Mouse (Mus musculus): ENCODE results near the gene Tarbp2. TPM values are rescaled to one million over a fixed set of nuclear protein-coding genes. Genes with fewer than 3 reads are reported as not detected.

Gene Tarbp2
- polyA plus RNA-seq, 1 experiment from 2014 or later = 88.1 TPM

GRCm38 (mm10) chr15:102510590-102511284 is 7.3 kb upstream of the Tarbp2 start:
- peak overlapping the region; percentile 81 for H3K4me2 ChIP-seq (ENCODE audit: low read depth, low read length)
- H3K27ac ChIP-seq (ENCODE audit: low read length) = peak overlapping the region; percentile 84
- peak overlapping the region; percentile 72 for H3K9ac ChIP-seq (ENCODE audit: low read length)
- WGBS = 3% methylated on average over 34 of the region's 34 CpGs
- no peaks in the 10 kb centered on the region for H3K27me3 ChIP-seq (ENCODE audit: control insufficient read depth, insufficient read depth, low read length)
- ATAC-seq (replicated peaks; ENCODE audit: extremely low read depth, insufficient read depth, low FRiP score) = peak; percentile 94
- no peaks in the 10 kb centered on the region for H3K36me3 ChIP-seq (ENCODE audit: control insufficient read depth, insufficient read depth)
- peak overlapping the region; percentile 60 for H3K4me3 ChIP-seq (ENCODE audit: low read length)
- H3K4me1 ChIP-seq (ENCODE audit: control insufficient read depth, insufficient read depth, low read length) = peaks cover 23% of the 10 kb centered on the region
- no peaks in the 10 kb centered on the region for H3K9me3 ChIP-seq (replicated peaks; ENCODE audit: control insufficient read depth, low read length)

DNA sequence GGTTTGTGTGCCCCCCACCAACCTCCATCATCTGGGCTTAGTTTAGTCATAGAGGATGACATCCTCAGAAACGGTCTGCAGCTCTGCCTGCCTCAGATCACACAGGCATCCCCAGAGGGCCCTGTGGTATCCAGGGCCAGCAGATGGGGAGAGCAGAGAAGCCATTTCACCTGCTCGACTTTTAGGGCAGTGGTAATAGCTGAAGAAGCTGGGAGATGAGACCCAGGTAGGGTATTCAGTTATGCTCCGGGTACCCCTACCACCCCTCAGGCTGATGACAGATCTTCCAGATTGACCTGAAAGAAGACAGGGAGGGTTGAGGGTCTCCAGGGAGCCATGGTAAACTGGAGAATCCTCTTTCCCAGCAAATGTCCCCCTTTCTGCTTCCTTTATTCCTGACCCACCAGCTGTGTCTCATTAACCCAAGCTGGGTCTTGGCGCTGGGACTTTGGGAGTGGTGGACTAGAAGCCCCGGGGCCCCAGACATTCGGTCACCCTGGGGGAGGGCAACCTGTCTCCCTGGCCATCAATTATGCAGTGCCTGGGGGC is 6.6 kb upstream of the Tarbp2 start:
- H3K36me3 ChIP-seq (ENCODE audit: control insufficient read depth, insufficient read depth) = no peaks in the 10 kb centered on the region
- H3K9ac ChIP-seq (ENCODE audit: low read length) = no peak overlapping the region
- peak overlapping the region; percentile 81 for H3K4me2 ChIP-seq (ENCODE audit: low read depth, low read length)
- H3K27ac ChIP-seq (ENCODE audit: low read length) = no peak overlapping the region; the same call in 1 of the 2 replicates
- H3K4me3 ChIP-seq (ENCODE audit: low read length) = no peak overlapping the region
- no peaks in the 10 kb centered on the region for H3K9me3 ChIP-seq (replicated peaks; ENCODE audit: control insufficient read depth, low read length)
- H3K27me3 ChIP-seq (ENCODE audit: control insufficient read depth, insufficient read depth, low read length) = no peaks in the 10 kb centered on the region
- ATAC-seq (replicated peaks; ENCODE audit: extremely low read depth, insufficient read depth, low FRiP score) = no peak
- 27% methylated on average over 6 of the region's 6 CpGs for WGBS
- H3K4me1 ChIP-seq (ENCODE audit: control insufficient read depth, insufficient read depth, low read length) = peaks cover 26% of the 10 kb centered on the region

GRCm38 (mm10) chr15:102512010-102512409 is 6.0 kb upstream of the Tarbp2 start:
- WGBS = 50% methylated on average over 5 of the region's 5 CpGs
- Histone ChIP-seq H3K9me3 (replicated peaks; ENCODE audit: control insufficient read depth, low read length) (no peaks in the 10 kb centered on the region), H3K27me3 (ENCODE audit: control insufficient read depth, insufficient read depth, low read length) (no peaks in the 10 kb centered on the region), H3K9ac (ENCODE audit: low read length) (no peak overlapping the region), H3K4me1 (ENCODE audit: control insufficient read depth, insufficient read depth, low read length) (peaks cover 26% of the 10 kb centered on the region), H3K36me3 (ENCODE audit: control insufficient read depth, insufficient read depth) (no peaks in the 10 kb centered on the region), H3K4me3 (ENCODE audit: low read length) (no peak overlapping the region), H3K27ac (ENCODE audit: low read length) (no peak overlapping the region), H3K4me2 (ENCODE audit: low read depth, low read length) (no peak overlapping the region)
- ATAC-seq (replicated peaks; ENCODE audit: extremely low read depth, insufficient read depth, low FRiP score) = no peak

- Histone ChIP-seq H3K4me1 (ENCODE audit: control insufficient read depth, insufficient read depth, low read length) (peaks cover 26% of the 10 kb centered on the region), H3K9me3 (replicated peaks; ENCODE audit: control insufficient read depth, low read length) (no peaks in the 10 kb centered on the region), H3K27ac (ENCODE audit: low read length) (no peak overlapping the region), H3K36me3 (ENCODE audit: control insufficient read depth, insufficient read depth) (no peaks in the 10 kb centered on the region), H3K4me3 (ENCODE audit: low read length) (no peak overlapping the region), H3K4me2 (ENCODE audit: low read depth, low read length) (no peak overlapping the region), H3K9ac (ENCODE audit: low read length) (no peak overlapping the region), H3K27me3 (ENCODE audit: control insufficient read depth, insufficient read depth, low read length) (no peaks in the 10 kb centered on the region)
- no peak for ATAC-seq (replicated peaks; ENCODE audit: extremely low read depth, insufficient read depth, low FRiP score)
Measured at GRCm38 (mm10) chr15:102512471-102512870, 5.5 kb upstream of the Tarbp2 start.

- Histone ChIP-seq H3K36me3 (ENCODE audit: control insufficient read depth, insufficient read depth) (no peaks in the 10 kb centered on the region), H3K4me1 (ENCODE audit: control insufficient read depth, insufficient read depth, low read length) (peaks cover 26% of the 10 kb centered on the region), H3K4me2 (ENCODE audit: low read depth, low read length) (no peak overlapping the region), H3K9me3 (replicated peaks; ENCODE audit: control insufficient read depth, low read length) (no peaks in the 10 kb centered on the region), H3K4me3 (ENCODE audit: low read length) (no peak overlapping the region), H3K9ac (ENCODE audit: low read length) (no peak overlapping the region), H3K27ac (ENCODE audit: low read length) (no peak overlapping the region), H3K27me3 (ENCODE audit: control insufficient read depth, insufficient read depth, low read length) (no peaks in the 10 kb centered on the region)
- no peak for ATAC-seq (replicated peaks; ENCODE audit: extremely low read depth, insufficient read depth, low FRiP score)
- WGBS = 74% methylated on average over 3 of the region's 3 CpGs
Measured at GRCm38 (mm10) chr15:102513004-102513403, 5.0 kb upstream of the Tarbp2 start.

DNA sequence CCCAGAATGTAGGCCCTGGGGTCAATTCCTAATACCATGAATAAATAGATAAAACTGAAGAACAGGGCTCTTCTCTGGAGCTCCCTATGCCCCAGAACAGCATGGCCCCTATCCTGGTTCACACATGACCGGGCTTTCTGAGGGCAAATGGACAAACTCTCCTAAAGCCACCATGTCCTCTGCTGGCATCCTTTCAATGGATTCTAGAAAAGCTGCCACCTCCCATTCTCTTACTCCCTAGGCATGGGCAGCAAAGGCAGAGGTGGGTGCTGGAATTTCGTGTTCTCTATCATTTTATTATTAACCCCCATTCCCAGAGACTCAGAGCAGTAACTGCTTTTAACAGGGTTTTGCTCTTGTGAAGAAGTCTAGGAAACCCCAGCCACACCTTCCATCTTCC is 2.7 kb upstream of the Tarbp2 start:
- no peaks in the 10 kb centered on the region for H3K9me3 ChIP-seq (replicated peaks; ENCODE audit: control insufficient read depth, low read length)
- no peak for ATAC-seq (replicated peaks; ENCODE audit: extremely low read depth, insufficient read depth, low FRiP score)
- no peak overlapping the region for H3K4me2 ChIP-seq (ENCODE audit: low read depth, low read length)
- no peaks in the 10 kb centered on the region for H3K36me3 ChIP-seq (ENCODE audit: control insufficient read depth, insufficient read depth)
- WGBS = 91% methylated on average over 2 of the region's 2 CpGs
- H3K4me3 ChIP-seq (ENCODE audit: low read length) = no peak overlapping the region
- H3K27ac ChIP-seq (ENCODE audit: low read length) = no peak overlapping the region
- no peaks in the 10 kb centered on the region for H3K27me3 ChIP-seq (ENCODE audit: control insufficient read depth, insufficient read depth, low read length)
- no peak overlapping the region for H3K9ac ChIP-seq (ENCODE audit: low read length)
- peaks cover 27% of the 10 kb centered on the region for H3K4me1 ChIP-seq (ENCODE audit: control insufficient read depth, insufficient read depth, low read length)

GRCm38 (mm10) chr15:102515791-102516190 is 2.2 kb upstream of the Tarbp2 start:
- 57% methylated on average over 4 of the region's 4 CpGs for WGBS
- H3K36me3 ChIP-seq (ENCODE audit: control insufficient read depth, insufficient read depth) = no peaks in the 10 kb centered on the region
- H3K4me1 ChIP-seq (ENCODE audit: control insufficient read depth, insufficient read depth, low read length) = peaks cover 31% of the 10 kb centered on the region
- H3K27me3 ChIP-seq (ENCODE audit: control insufficient read depth, insufficient read depth, low read length) = no peaks in the 10 kb centered on the region
- peak overlapping the region; percentile 77; the same call in 1 of the 2 replicates for H3K9ac ChIP-seq (ENCODE audit: low read length)
- no peak for ATAC-seq (replicated peaks; ENCODE audit: extremely low read depth, insufficient read depth, low FRiP score)
- no peaks in the 10 kb centered on the region for H3K9me3 ChIP-seq (replicated peaks; ENCODE audit: control insufficient read depth, low read length)
- no peak overlapping the region for H3K27ac ChIP-seq (ENCODE audit: low read length)
- H3K4me3 ChIP-seq (ENCODE audit: low read length) = peak overlapping the region; percentile 74
- H3K4me2 ChIP-seq (ENCODE audit: low read depth, low read length) = peak overlapping the region; percentile 95

- Histone ChIP-seq H3K9ac (ENCODE audit: low read length) (peak overlapping the region; percentile 77), H3K27ac (ENCODE audit: low read length) (no peak overlapping the region), H3K4me1 (ENCODE audit: control insufficient read depth, insufficient read depth, low read length) (peaks cover 30% of the 10 kb centered on the region), H3K4me3 (ENCODE audit: low read length) (peak overlapping the region; percentile 74), H3K27me3 (ENCODE audit: control insufficient read depth, insufficient read depth, low read length) (no peaks in the 10 kb centered on the region), H3K9me3 (replicated peaks; ENCODE audit: control insufficient read depth, low read length) (no peaks in the 10 kb centered on the region), H3K4me2 (ENCODE audit: low read depth, low read length) (peak overlapping the region; percentile 95), H3K36me3 (ENCODE audit: control insufficient read depth, insufficient read depth) (peaks cover 2% of the 10 kb centered on the region; the same call in 1 of the 2 replicates)
- no peak for ATAC-seq (replicated peaks; ENCODE audit: extremely low read depth, insufficient read depth, low FRiP score)
- WGBS = 6% methylated on average over 12 of the region's 12 CpGs
Measured at GRCm38 (mm10) chr15:102516293-102516692, 1.7 kb upstream of the Tarbp2 start.

DNA sequence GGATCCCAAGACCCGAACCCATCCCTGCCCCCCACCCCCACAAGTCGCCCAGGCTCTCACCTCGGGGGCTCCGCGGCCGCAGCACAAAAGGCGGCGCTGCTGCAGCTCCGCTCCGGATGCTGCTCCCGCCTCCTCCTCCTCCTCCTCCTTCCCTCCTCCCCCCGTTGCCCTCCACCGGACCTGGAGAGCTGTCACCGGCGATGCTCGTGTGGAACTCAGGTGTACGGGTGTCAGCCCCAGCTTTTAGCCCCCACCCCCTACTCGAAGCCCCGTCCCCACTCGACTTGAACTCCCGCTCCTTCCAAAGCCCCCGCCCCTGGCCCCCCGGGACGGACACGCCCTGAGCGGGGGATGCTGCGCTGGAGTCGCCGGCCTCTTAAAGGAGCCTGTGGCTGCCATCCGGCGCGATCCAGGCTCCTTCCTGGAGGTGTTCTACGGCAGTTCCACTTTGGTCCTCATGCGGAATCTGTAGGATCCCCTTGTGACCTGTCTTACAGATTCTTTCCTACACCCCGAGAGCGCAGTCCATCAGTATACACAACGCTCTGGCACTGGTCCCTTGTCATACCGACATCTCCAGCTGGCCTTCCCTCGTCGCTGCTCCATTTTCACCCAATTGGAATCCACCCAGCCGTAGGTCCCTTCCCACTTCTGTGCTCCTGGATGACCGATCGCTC is 1.1 kb upstream of the Tarbp2 start, which contains the start of gene Map3k12:
TSS of gene Map3k12 (minus strand) at position 337 of the 677 bp plus-strand sequence.
- H3K9me3 ChIP-seq (replicated peaks; ENCODE audit: control insufficient read depth, low read length) = no peaks in the 10 kb centered on the region
- under 1% methylated on average over 43 of the region's 43 CpGs for WGBS

More for the DNA sequence above, 1.1 kb upstream of the Tarbp2 start, which contains the start of gene Map3k12:
- peaks cover 28% of the 10 kb centered on the region for H3K4me1 ChIP-seq (ENCODE audit: control insufficient read depth, insufficient read depth, low read length)
- peak within 1 kb of the TSS; percentile 77 for H3K4me3 ChIP-seq (ENCODE audit: low read length)
- peaks cover 6% of the 10 kb centered on the region; the same call in 1 of the 2 replicates for H3K36me3 ChIP-seq (ENCODE audit: control insufficient read depth, insufficient read depth)
- H3K4me2 ChIP-seq (ENCODE audit: low read depth, low read length) = peak within 1 kb of the TSS; percentile 95
- no peak; the same call in 1 of the 2 replicates for ATAC-seq (replicated peaks; ENCODE audit: extremely low read depth, insufficient read depth, low FRiP score)
- peak within 1 kb of the TSS; percentile 77 for H3K9ac ChIP-seq (ENCODE audit: low read length)
- H3K27me3 ChIP-seq (ENCODE audit: control insufficient read depth, insufficient read depth, low read length) = no peaks in the 10 kb centered on the region
- H3K27ac ChIP-seq (ENCODE audit: low read length) = peak within 1 kb of the TSS; percentile 94
